Mouse (Mus musculus) forebrain, embryonic 15.5 days (tissue): ENCODE results near the gene Shmt2. TPM values are rescaled to one million over a fixed set of nuclear protein-coding genes. Genes with fewer than 3 reads are reported as not detected.
A peak's percentile ranks its signal among the peaks of the same experiment; 100 is the strongest.

Experiments used
- ATAC-seq: fragments of 200-750 bp; cut with Nextera tagmentation; replicated peaks from 2 replicates; pipeline ENCODE4 v1.8.0; 2017; ENCODE audit warnings: mild to moderate bottlenecking, moderate TSS enrichment, moderate library complexity
- H3K27ac ChIP-seq: fragments of 300-500 bp; sonication (generic); replicated peaks from 2 replicates; pipeline ENCODE4 v1.5.1; 2015; ENCODE audit warnings: mild to moderate bottlenecking, inconsistent platforms
- H3K27me3 ChIP-seq: fragments of 300-500 bp; sonication (generic); 2 replicates; pipeline ENCODE4 v1.6.1; 2015; ENCODE audit warnings: inconsistent platforms
- H3K36me3 ChIP-seq: fragments of 300-500 bp; sonication (generic); 2 replicates; pipeline ENCODE4 v1.6.1; 2015; ENCODE audit warnings: mild to moderate bottlenecking, inconsistent platforms
- H3K4me1 ChIP-seq: fragments of 300-500 bp; sonication (generic); 2 replicates; pipeline ENCODE4 v1.6.1; 2015; ENCODE audit warnings: inconsistent platforms
- H3K4me2 ChIP-seq: fragments of 300-500 bp; sonication (generic); replicated peaks from 2 replicates; pipeline ENCODE4 v1.6.1; 2015; ENCODE audit warnings: mild to moderate bottlenecking, inconsistent platforms
- H3K4me3 ChIP-seq: fragments of 300-500 bp; sonication (generic); 2 replicates; pipeline ENCODE4 v1.5.1; 2015; ENCODE audit warnings: mild to moderate bottlenecking, inconsistent platforms
- H3K9ac ChIP-seq: fragments of 300-500 bp; sonication (generic); replicated peaks from 2 replicates; pipeline ENCODE4 v1.6.1; 2015; ENCODE audit warnings: mild to moderate bottlenecking, inconsistent platforms
- H3K9me3 ChIP-seq: fragments of 300-500 bp; sonication (generic); 2 replicates; pipeline ENCODE4 v1.6.1; 2016; ENCODE audit warnings: inconsistent platforms
- WGBS: fragments of 180-500 bp; shearing (Covaris S2); methylation state at CpG from one replicate; pipeline ENCODE4 v1.1.7; 2015; ENCODE audit warnings: mixed read lengths; 5-methylcytosine and 5-hydroxymethylcytosine counted together
- polyA plus RNA-seq: library from polyadenylated mRNA; unstranded; fragments of >200 nt; fragmentation: Nextera tagmentation; extraction: Ambion mirVana; gene quantifications from 2 replicates; pipeline ENCODE4 v1.2.1, GENCODE M21; 2015

Gene Shmt2
- polyA plus RNA-seq, 1 experiment from 2014 or later, result 75.2 TPM

DNA sequence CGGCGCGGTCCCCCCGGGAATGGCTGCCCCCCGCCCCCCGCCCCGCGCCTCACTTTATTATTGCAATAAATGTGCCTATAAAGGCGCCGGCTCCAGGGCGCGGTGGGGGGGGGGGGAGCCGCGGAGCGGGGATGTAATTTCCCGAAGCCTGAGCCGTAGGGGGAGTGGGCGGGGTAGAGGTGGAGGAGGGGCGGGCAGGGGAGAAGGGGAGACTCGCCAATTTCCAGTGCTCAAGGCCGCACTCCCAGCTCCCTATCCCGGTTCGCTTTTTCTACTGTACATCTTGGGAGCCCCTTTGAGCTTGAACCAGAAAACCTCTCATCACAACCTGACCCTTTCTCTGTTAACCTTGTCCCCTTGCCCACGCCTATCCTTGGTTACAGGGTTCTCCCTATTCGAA lies 8.7 kb upstream of the Shmt2 start:
- Histone ChIP-seq H3K4me3 (peak overlapping the region; percentile 29), H3K9me3 (no peaks in the 10 kb centered on the region), H3K4me2 (peak overlapping the region; percentile 40), H3K27me3 (peaks cover 80% of the 10 kb centered on the region), H3K36me3 (no peaks in the 10 kb centered on the region), H3K9ac (peak overlapping the region; percentile 19), H3K27ac (no peak overlapping the region), H3K4me1 (peaks cover 73% of the 10 kb centered on the region)
- no peak for ATAC-seq
- 3% methylated on average over 25 of the region's 25 CpGs for WGBS

GRCm38 (mm10) chr10:127527481-127527880 lies 5.2 kb upstream of the Shmt2 start:
- Histone ChIP-seq H3K36me3 (no peaks in the 10 kb centered on the region), H3K27ac (no peak overlapping the region), H3K4me2 (peak overlapping the region; percentile 20), H3K27me3 (peaks cover 59% of the 10 kb centered on the region), H3K4me3 (0 out of 2 replicates have a peak overlapping the region, but pooled peaks have one; percentile 4), H3K4me1 (peaks cover 64% of the 10 kb centered on the region), H3K9me3 (no peaks in the 10 kb centered on the region), H3K9ac (no peak overlapping the region; the same call in 1 of the 2 replicates)
- ATAC-seq, result peak; percentile 21; the same call in 1 of the 2 replicates
- 5% methylated on average over 17 of the region's 17 CpGs for WGBS

DNA sequence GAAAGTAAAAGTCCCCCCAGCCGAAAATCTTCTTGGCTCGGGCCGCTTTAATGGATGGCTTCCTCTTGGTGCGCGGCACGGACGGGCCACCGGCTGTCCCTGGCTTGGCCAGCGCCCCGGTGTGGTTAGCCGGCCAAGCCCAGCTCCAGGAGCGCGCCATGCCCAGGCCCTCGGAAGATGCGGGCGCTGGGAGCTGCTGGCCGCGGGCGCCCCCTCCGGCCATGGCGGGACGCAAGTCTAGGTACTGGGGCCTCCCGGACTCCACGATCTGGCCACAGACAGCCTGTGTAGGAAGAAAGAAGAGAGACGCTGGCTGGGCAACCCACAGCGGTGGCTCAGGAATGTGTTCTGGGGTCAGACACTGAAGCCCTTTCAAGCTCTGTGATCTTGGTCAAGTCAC lies 4.4 kb upstream of the Shmt2 start:
- H3K4me2 ChIP-seq, result peak overlapping the region; percentile 35
- no peak overlapping the region for H3K27ac ChIP-seq
- under 1% methylated on average over 26 of the region's 26 CpGs for WGBS
- no peak overlapping the region for H3K9ac ChIP-seq
- H3K27me3 ChIP-seq, result peaks cover 52% of the 10 kb centered on the region
- no peaks in the 10 kb centered on the region for H3K9me3 ChIP-seq
- ATAC-seq, result no peak
- peak overlapping the region; percentile 17 for H3K4me3 ChIP-seq
- no peaks in the 10 kb centered on the region for H3K36me3 ChIP-seq
- H3K4me1 ChIP-seq, result peaks cover 68% of the 10 kb centered on the region

- Histone ChIP-seq H3K27ac (no peak overlapping the region), H3K4me2 (peak overlapping the region; percentile 35; the same call in 1 of the 2 replicates), H3K9ac (no peak overlapping the region), H3K4me3 (peak overlapping the region; percentile 17), H3K4me1 (peaks cover 69% of the 10 kb centered on the region), H3K27me3 (peaks cover 50% of the 10 kb centered on the region), H3K36me3 (no peaks in the 10 kb centered on the region), H3K9me3 (no peaks in the 10 kb centered on the region)
- no peak for ATAC-seq
- WGBS, result 1% methylated on average over 26 of the region's 26 CpGs
Measured at GRCm38 (mm10) chr10:127526048-127526447, 3.8 kb upstream of the Shmt2 start.

GRCm38 (mm10) chr10:127524646-127525255 lies 2.5 kb upstream of the Shmt2 start:
- ATAC-seq, result no peak
- Histone ChIP-seq H3K4me3 (0 out of 2 replicates have a peak overlapping the region, but pooled peaks have one; percentile 3), H3K27me3 (peaks cover 44% of the 10 kb centered on the region), H3K4me2 (no peak overlapping the region), H3K9ac (no peak overlapping the region), H3K9me3 (no peaks in the 10 kb centered on the region), H3K4me1 (peaks cover 64% of the 10 kb centered on the region), H3K27ac (no peak overlapping the region), H3K36me3 (no peaks in the 10 kb centered on the region)
- WGBS, result 2% methylated on average over 23 of the region's 23 CpGs

- Histone ChIP-seq H3K27me3 (peaks cover 20% of the 10 kb centered on the region), H3K9me3 (no peaks in the 10 kb centered on the region), H3K36me3 (peaks cover 11% of the 10 kb centered on the region), H3K4me3 (peak overlapping the region; percentile 56), H3K4me2 (peak overlapping the region; percentile 90), H3K27ac (no peak overlapping the region), H3K4me1 (peaks cover 41% of the 10 kb centered on the region), H3K9ac (peak overlapping the region; percentile 58)
- ATAC-seq, result peak; percentile 20; the same call in 1 of the 2 replicates
- WGBS, result 11% methylated on average over 12 of the region's 12 CpGs
Measured at GRCm38 (mm10) chr10:127521611-127522080, 598 bp downstream of the Shmt2 start.

DNA sequence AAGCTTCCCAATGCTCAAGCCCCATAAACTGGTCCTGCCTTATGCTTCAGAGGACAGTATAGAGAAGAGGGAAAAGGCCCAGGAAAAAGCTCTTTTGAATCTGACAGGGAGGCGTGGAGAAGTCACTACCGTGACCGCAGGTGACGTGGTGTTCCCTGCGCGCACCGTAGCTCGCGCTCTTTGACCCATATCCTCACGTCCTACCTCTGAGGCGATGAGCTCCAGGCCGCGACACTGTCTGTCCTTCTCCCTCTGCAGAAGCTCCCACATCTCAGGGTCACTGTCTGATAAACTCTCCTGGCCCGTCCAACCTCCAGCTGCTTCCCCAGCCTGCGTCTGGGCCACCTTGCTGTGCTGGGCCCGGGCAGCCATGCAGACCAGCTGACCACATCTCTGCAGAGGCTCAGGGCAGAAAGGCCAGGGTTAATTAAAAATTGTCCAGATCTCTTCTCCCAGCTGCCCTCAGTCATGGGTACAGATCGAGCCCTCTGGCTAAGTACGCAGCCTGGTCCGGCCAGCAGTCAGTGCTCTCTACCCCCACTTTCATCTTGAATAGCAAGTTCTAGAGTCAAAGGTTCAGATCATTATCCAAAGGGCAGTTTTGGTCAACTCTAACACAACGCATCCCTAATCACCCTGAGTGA lies 1.4 kb downstream of the Shmt2 start:
- no peak for ATAC-seq
- peaks cover 11% of the 10 kb centered on the region for H3K36me3 ChIP-seq
- no peak overlapping the region for H3K9ac ChIP-seq
- H3K9me3 ChIP-seq, result no peaks in the 10 kb centered on the region
- peak overlapping the region; percentile 90; the same call in 1 of the 2 replicates for H3K4me2 ChIP-seq
- WGBS, result 88% methylated on average over 20 of the region's 20 CpGs
- no peak overlapping the region for H3K4me3 ChIP-seq
- no peak overlapping the region for H3K27ac ChIP-seq
- peaks cover 13% of the 10 kb centered on the region for H3K27me3 ChIP-seq
- H3K4me1 ChIP-seq, result peaks cover 36% of the 10 kb centered on the region

GRCm38 (mm10) chr10:127519903-127520713 lies 2.1 kb downstream of the Shmt2 start:
- no peak overlapping the region for H3K9ac ChIP-seq
- H3K9me3 ChIP-seq, result no peaks in the 10 kb centered on the region
- ATAC-seq, result no peak
- peaks cover 29% of the 10 kb centered on the region for H3K4me1 ChIP-seq
- 94% methylated on average over 37 of the region's 37 CpGs for WGBS
- H3K27ac ChIP-seq, result no peak overlapping the region
- no peak overlapping the region for H3K4me3 ChIP-seq
- H3K27me3 ChIP-seq, result peaks cover 8% of the 10 kb centered on the region; the same call in 1 of the 2 replicates
- no peak overlapping the region for H3K4me2 ChIP-seq
- H3K36me3 ChIP-seq, result peaks cover 11% of the 10 kb centered on the region

DNA sequence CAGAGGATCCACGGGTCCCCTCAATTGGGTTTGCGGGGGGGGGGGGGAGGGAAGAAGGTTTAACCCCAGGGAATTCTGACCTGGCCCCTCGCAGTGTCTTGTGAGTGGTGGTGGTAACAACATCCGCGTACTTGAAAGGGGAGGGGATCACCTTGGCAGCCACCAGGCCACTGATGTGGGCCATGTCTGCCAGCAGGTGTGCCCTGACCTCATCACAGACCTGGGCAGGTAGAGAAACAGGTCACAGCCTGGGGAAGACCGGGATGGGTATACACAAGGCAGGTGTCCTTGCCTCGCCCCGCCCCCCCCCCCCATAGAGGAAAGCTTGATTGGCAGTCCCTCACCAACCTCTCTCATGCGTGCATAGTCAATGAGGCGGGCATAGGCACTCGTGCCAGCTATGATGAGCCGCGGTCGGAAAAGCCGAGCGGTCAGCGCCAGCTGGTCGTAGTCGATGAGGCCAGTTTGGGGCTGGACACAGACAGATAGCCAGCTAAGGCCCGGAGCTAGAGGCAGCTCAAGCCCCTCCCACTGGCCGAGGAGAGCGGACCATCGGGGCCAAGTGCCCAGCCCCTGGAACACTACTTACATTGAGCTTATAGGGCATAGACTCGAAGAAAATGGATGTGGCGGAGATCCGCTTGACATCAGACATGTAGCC lies 3.1 kb downstream of the Shmt2 start:
- H3K9ac ChIP-seq, result no peak overlapping the region
- H3K27ac ChIP-seq, result no peak overlapping the region
- 97% methylated on average over 25 of the region's 26 CpGs for WGBS
- H3K27me3 ChIP-seq, result peaks cover 15% of the 10 kb centered on the region; the same call in 1 of the 2 replicates
- H3K9me3 ChIP-seq, result no peaks in the 10 kb centered on the region
- peaks cover 22% of the 10 kb centered on the region for H3K4me1 ChIP-seq
- no peak overlapping the region for H3K4me3 ChIP-seq
- ATAC-seq, result no peak
- peaks cover 11% of the 10 kb centered on the region for H3K36me3 ChIP-seq
- no peak overlapping the region for H3K4me2 ChIP-seq

DNA sequence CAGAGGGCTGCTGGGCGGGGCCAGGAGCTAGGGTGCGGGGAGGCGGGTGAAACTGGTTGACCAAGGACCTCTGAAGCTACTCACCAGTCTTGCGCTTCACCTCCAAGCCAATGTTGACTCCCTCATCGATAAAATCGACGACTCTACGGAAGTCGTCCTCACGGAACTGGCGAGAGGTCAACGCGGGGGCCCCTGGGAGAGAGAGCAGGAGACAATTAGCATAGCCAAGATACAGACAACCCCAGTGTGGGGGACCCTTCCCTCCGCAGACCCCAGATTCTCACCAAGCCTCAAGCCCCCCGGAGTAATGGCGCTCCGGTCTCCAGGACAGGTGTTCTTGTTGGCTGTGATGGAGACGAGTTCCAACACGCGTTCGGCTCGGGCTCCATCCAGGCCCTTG lies 4.3 kb downstream of the Shmt2 start:
- H3K27ac ChIP-seq, result no peak overlapping the region
- no peak overlapping the region for H3K4me3 ChIP-seq
- H3K27me3 ChIP-seq, result peaks cover 15% of the 10 kb centered on the region; the same call in 1 of the 2 replicates
- no peak overlapping the region for H3K4me2 ChIP-seq
- peaks cover 11% of the 10 kb centered on the region for H3K36me3 ChIP-seq
- H3K9ac ChIP-seq, result no peak overlapping the region
- no peak for ATAC-seq
- H3K9me3 ChIP-seq, result no peaks in the 10 kb centered on the region
- peaks cover 34% of the 10 kb centered on the region for H3K4me1 ChIP-seq
- 95% methylated on average over 22 of the region's 22 CpGs for WGBS

DNA sequence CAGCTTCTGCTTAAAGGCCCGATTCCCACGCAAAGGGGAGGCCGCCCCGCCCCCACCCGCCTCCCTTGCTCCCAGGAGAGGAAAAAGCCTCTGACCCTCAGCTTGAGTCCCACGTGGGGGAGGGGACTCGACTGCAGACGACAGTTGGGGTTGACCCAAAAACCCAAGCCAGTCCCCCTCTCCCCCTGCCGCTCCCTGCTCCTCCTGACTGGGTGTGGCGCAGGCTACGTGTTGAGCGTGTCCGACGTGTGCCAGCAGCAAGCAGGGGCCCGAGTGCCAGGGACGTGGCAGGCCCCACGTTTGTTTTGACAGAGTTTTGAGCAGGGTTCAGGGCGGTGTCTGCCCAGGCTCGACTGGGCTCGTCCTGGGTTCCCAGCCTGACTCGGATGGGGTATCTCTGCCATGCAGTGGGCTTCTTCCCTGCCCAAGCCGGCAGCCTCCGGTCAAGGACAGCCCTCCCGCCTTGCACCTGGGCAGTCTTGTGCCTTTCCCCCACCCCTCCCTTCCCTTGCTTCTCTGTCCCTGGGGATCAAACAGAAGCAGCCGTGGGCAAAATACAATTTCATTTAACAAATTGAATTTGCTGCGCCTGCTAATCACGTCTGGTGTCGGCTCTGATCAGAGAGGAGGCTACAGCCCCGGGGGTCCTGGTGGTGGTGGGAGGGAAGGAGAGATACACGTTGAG lies 5.5 kb downstream of the Shmt2 start:
- Histone ChIP-seq H3K36me3 (peaks cover 11% of the 10 kb centered on the region), H3K4me2 (no peak overlapping the region), H3K9ac (no peak overlapping the region), H3K27me3 (peaks cover 15% of the 10 kb centered on the region; the same call in 1 of the 2 replicates), H3K9me3 (no peaks in the 10 kb centered on the region), H3K4me1 (peaks cover 42% of the 10 kb centered on the region), H3K27ac (no peak overlapping the region), H3K4me3 (no peak overlapping the region)
- ATAC-seq, result no peak
- 12% methylated on average over 30 of the region's 30 CpGs for WGBS
